Mouse (Mus musculus): ENCODE measurements around the gene A730061H03Rik. TPM values are rescaled to one million over a fixed set of nuclear protein-coding genes. Genes with fewer than 3 reads are reported as not detected.

The A730061H03Rik gene
- polyA plus RNA-seq, 1 experiment from 2014 or later: 0.55 TPM

Other genes with a start within 250 kb of the A730061H03Rik start
- gene Dhrs4, start 81.6 kb downstream of the A730061H03Rik start, polyA plus RNA-seq (2015; fragmentation: Nextera tagmentation; extraction: Ambion mirVana): 21.4 and 22.2 TPM in 2 replicates
- 34.5 and 37.7 TPM in 2 replicates for gene Carmil3, start 69.8 kb downstream of the A730061H03Rik start, polyA plus RNA-seq (2015; fragmentation: Nextera tagmentation; extraction: Ambion mirVana)
- gene Cpne6, start 50.0 kb downstream of the A730061H03Rik start, polyA plus RNA-seq (2015; fragmentation: Nextera tagmentation; extraction: Ambion mirVana): 2.2 and 3.4 TPM in 2 replicates
- 0.08 and 0.19 TPM in 2 replicates for gene Nrl, start 35.4 kb downstream of the A730061H03Rik start, polyA plus RNA-seq (2015; fragmentation: Nextera tagmentation; extraction: Ambion mirVana)
- 29.5 and 30.6 TPM in 2 replicates for gene Pck2, start 20.1 kb downstream of the A730061H03Rik start, polyA plus RNA-seq (2015; fragmentation: Nextera tagmentation; extraction: Ambion mirVana)
- 134 and 137 TPM in 2 replicates for gene Dcaf11, start 400 bp downstream of the A730061H03Rik start, polyA plus RNA-seq (2015; fragmentation: Nextera tagmentation; extraction: Ambion mirVana)
- 0.22 TPM in 1 of 2 replicates, not detected in the other for gene Fitm1, start 15.2 kb upstream of the A730061H03Rik start, polyA plus RNA-seq (2015; fragmentation: Nextera tagmentation; extraction: Ambion mirVana)
- 238 and 262 TPM in 2 replicates for gene Psme1, start 17.7 kb upstream of the A730061H03Rik start, polyA plus RNA-seq (2015; fragmentation: Nextera tagmentation; extraction: Ambion mirVana)
- 31.6 and 46.9 TPM in 2 replicates for gene Emc9, start 24.9 kb upstream of the A730061H03Rik start, polyA plus RNA-seq (2015; fragmentation: Nextera tagmentation; extraction: Ambion mirVana)
- gene Psme2, start 30.7 kb upstream of the A730061H03Rik start, polyA plus RNA-seq (2015; fragmentation: Nextera tagmentation; extraction: Ambion mirVana): 174 and 183 TPM in 2 replicates
- 24.6 and 27.2 TPM in 2 replicates for gene Rnf31, start 31.3 kb upstream of the A730061H03Rik start, polyA plus RNA-seq (2015; fragmentation: Nextera tagmentation; extraction: Ambion mirVana)
- 10.4 and 10.5 TPM in 2 replicates for gene Irf9, start 43.2 kb upstream of the A730061H03Rik start, polyA plus RNA-seq (2015; fragmentation: Nextera tagmentation; extraction: Ambion mirVana)
- gene Rec8, start 57.6 kb upstream of the A730061H03Rik start, polyA plus RNA-seq (2015; fragmentation: Nextera tagmentation; extraction: Ambion mirVana): 8.0 and 8.4 TPM in 2 replicates
- gene Ipo4, start 75.6 kb upstream of the A730061H03Rik start, polyA plus RNA-seq (2015; fragmentation: Nextera tagmentation; extraction: Ambion mirVana): 116 and 123 TPM in 2 replicates
- 2.1 and 2.4 TPM in 2 replicates for gene Gm49378, start 77.5 kb upstream of the A730061H03Rik start, polyA plus RNA-seq (2015; fragmentation: Nextera tagmentation; extraction: Ambion mirVana)
- gene Tm9sf1, start 83.4 kb upstream of the A730061H03Rik start, polyA plus RNA-seq (2015; fragmentation: Nextera tagmentation; extraction: Ambion mirVana): 57.8 and 60.0 TPM in 2 replicates
- 0.20 and 0.28 TPM in 2 replicates for gene Tssk4, start 89.8 kb upstream of the A730061H03Rik start, polyA plus RNA-seq (2015; fragmentation: Nextera tagmentation; extraction: Ambion mirVana)
- gene Mdp1, start 100.1 kb upstream of the A730061H03Rik start, polyA plus RNA-seq (2015; fragmentation: Nextera tagmentation; extraction: Ambion mirVana): 81.0 and 84.6 TPM in 2 replicates
- 52.5 and 52.7 TPM in 2 replicates for gene Gmpr2, start 111.5 kb upstream of the A730061H03Rik start, polyA plus RNA-seq (2015; fragmentation: Nextera tagmentation; extraction: Ambion mirVana)
- gene Nedd8, start 111.7 kb upstream of the A730061H03Rik start, polyA plus RNA-seq (2015; fragmentation: Nextera tagmentation; extraction: Ambion mirVana): 532 and 551 TPM in 2 replicates
- 22.5 and 25.8 TPM in 2 replicates for gene Tinf2, start 121.4 kb upstream of the A730061H03Rik start, polyA plus RNA-seq (2015; fragmentation: Nextera tagmentation; extraction: Ambion mirVana)
- gene Tgm1, start 153.5 kb upstream of the A730061H03Rik start, polyA plus RNA-seq (2015; fragmentation: Nextera tagmentation; extraction: Ambion mirVana): 0.13 and 0.15 TPM in 2 replicates
- 64.0 and 65.1 TPM in 2 replicates for gene Rabggta, start 161.9 kb upstream of the A730061H03Rik start, polyA plus RNA-seq (2015; fragmentation: Nextera tagmentation; extraction: Ambion mirVana)
- gene Dhrs1, start 185.3 kb upstream of the A730061H03Rik start, polyA plus RNA-seq (2015; fragmentation: Nextera tagmentation; extraction: Ambion mirVana): 72.3 and 75.3 TPM in 2 replicates
- 25.9 and 28.0 TPM in 2 replicates for gene Nop9, start 185.3 kb upstream of the A730061H03Rik start, polyA plus RNA-seq (2015; fragmentation: Nextera tagmentation; extraction: Ambion mirVana)
- 0.21 and 0.26 TPM in 2 replicates for gene Cideb, start 198.1 kb upstream of the A730061H03Rik start, polyA plus RNA-seq (2015; fragmentation: Nextera tagmentation; extraction: Ambion mirVana)
- gene Ltb4r2, start 201.0 kb upstream of the A730061H03Rik start, polyA plus RNA-seq (2015; fragmentation: Nextera tagmentation; extraction: Ambion mirVana): 0.51 and 0.59 TPM in 2 replicates
- gene Ltb4r1, start 205.6 kb upstream of the A730061H03Rik start, polyA plus RNA-seq (2015; fragmentation: Nextera tagmentation; extraction: Ambion mirVana): 0.50 and 0.60 TPM in 2 replicates
- 4.0 and 5.0 TPM in 2 replicates for gene Adcy4, start 223.7 kb upstream of the A730061H03Rik start, polyA plus RNA-seq (2015; fragmentation: Nextera tagmentation; extraction: Ambion mirVana)
- 1.6 and 1.7 TPM in 2 replicates for gene Ripk3, start 228.5 kb upstream of the A730061H03Rik start, polyA plus RNA-seq (2015; fragmentation: Nextera tagmentation; extraction: Ambion mirVana)